ENCODE assay signal across 8 mouse cellular contexts in genomic region chr2:30600965-30601841, GRCm38 (mm10). TPM values are rescaled to one million over a fixed set of nuclear protein-coding genes. Genes with fewer than 3 reads are reported as not detected.
DNase-seq lines count a peak whose midpoint lies in the region; ATAC-seq and TF ChIP-seq lines count a peak whose summit lies in the region.

No protein-coding gene starts in this region.

- H3K4me2 ChIP-seq in hindbrain, embryonic 16.5 days (ENCODE audit: low read length) = peak overlapping the region; percentile 24; the same call in 1 of the 2 replicates
- H3K4me2 ChIP-seq in liver, embryonic 13.5 days = peak overlapping the region; percentile 40
- peak overlapping the region; percentile 22 for H3K4me2 ChIP-seq in neural tube, embryonic 15.5 days

- no peaks in the 10 kb centered on the region for H3K27me3 ChIP-seq in C2C12 (ENCODE audit: control insufficient read depth, insufficient read depth, insufficient read length)
- H3K27me3 ChIP-seq in hindbrain, embryonic 16.5 days (replicated peaks; ENCODE audit: control insufficient read depth, insufficient read depth, low read length) = no peaks in the 10 kb centered on the region
- H3K27me3 ChIP-seq in liver, embryonic 13.5 days = peaks cover 47% of the 10 kb centered on the region
- no peaks in the 10 kb centered on the region for H3K27me3 ChIP-seq in neural tube, embryonic 15.5 days (replicated peaks)

- H3K4me3 ChIP-seq in C2C12 (ENCODE audit: insufficient read depth, poor library complexity, severe bottlenecking) = no peak overlapping the region
- no peak overlapping the region for H3K4me3 ChIP-seq in hindbrain, embryonic 16.5 days (ENCODE audit: low read length)
- H3K4me3 ChIP-seq in liver, embryonic 13.5 days (replicated peaks) = no peak overlapping the region
- H3K4me3 ChIP-seq in neural tube, embryonic 15.5 days (replicated peaks) = no peak overlapping the region

- no peaks in the 10 kb centered on the region for H3K9me3 ChIP-seq in hindbrain, embryonic 16.5 days (ENCODE audit: control insufficient read depth, low read length)
- H3K9me3 ChIP-seq in liver, embryonic 13.5 days (replicated peaks) = no peaks in the 10 kb centered on the region
- H3K9me3 ChIP-seq in neural tube, embryonic 15.5 days (replicated peaks) = no peaks in the 10 kb centered on the region

- no peaks in the 10 kb centered on the region for H3K79me2 ChIP-seq in C2C12 (ENCODE audit: control insufficient read depth, insufficient read depth)

- WGBS in hindbrain, embryonic 16.5 days = 13% methylated on average over 18 of the region's 20 CpGs
- WGBS in liver, embryonic 13.5 days (ENCODE audit: insufficient replicate concordance) = 17% methylated on average over 20 of the region's 20 CpGs
- WGBS in neural tube, embryonic 15.5 days = 15% methylated on average over 19 of the region's 20 CpGs

- no peak for ATAC-seq in hindbrain, embryonic 16.5 days
- no peak for ATAC-seq in liver, embryonic 13.5 days (ENCODE audit: low read depth)
- ATAC-seq in neural tube, embryonic 15.5 days (ENCODE audit: low FRiP score) = no peak

- no peak for TF ChIP-seq CTCF in C2C12 (IDR thresholded peaks at IDR 0.05; ENCODE audit: control insufficient read depth, insufficient read depth, insufficient read length)

- H3K79me3 ChIP-seq in C2C12 (ENCODE audit: low read depth) = no peaks in the 10 kb centered on the region

- H3K4me1 ChIP-seq in hindbrain, embryonic 16.5 days (ENCODE audit: control insufficient read depth, insufficient read depth, low read depth, low read length) = peaks cover 24% of the 10 kb centered on the region
- H3K4me1 ChIP-seq in liver, embryonic 13.5 days (replicated peaks) = peaks cover 43% of the 10 kb centered on the region
- peaks cover 53% of the 10 kb centered on the region for H3K4me1 ChIP-seq in neural tube, embryonic 15.5 days

- H3ac ChIP-seq in C2C12 (ENCODE audit: control insufficient read depth, insufficient read length, low read depth) = peak overlapping the region; percentile 60

- peak overlapping the region; percentile 59 for H3K27ac ChIP-seq in hindbrain, embryonic 16.5 days (ENCODE audit: low read depth, low read length)
- H3K27ac ChIP-seq in liver, embryonic 13.5 days = peak overlapping the region; percentile 41; the same call in 1 of the 2 replicates
- H3K27ac ChIP-seq in neural tube, embryonic 15.5 days (replicated peaks) = peak overlapping the region; percentile 64

- intact Hi-C loops in gastrocnemius, postnatal 14 days (cut with DNase I; ENCODE audit: low total_unique reads) = loop anchor here (10.0 kb wide), 1 partner anchor 184 kb away; no protein-coding TSS in a partner anchor

- peak; percentile 54 to 72 for DNase-seq in adrenal gland, postnatal 36 days
- peak; percentile 86 for DNase-seq in gastrocnemius, postnatal 14 days
- DNase-seq in liver, embryonic 13.5 days = no peak
- DNase-seq in layer of hippocampus, postnatal 36 days = no peak
- no peak for DNase-seq in spleen, adult 18-20 months

- H3K9ac ChIP-seq in hindbrain, embryonic 16.5 days (ENCODE audit: low read depth, low read length) = peak overlapping the region; percentile 29; the same call in 1 of the 2 replicates
- H3K9ac ChIP-seq in liver, embryonic 13.5 days = no peak overlapping the region
- no peak overlapping the region; the same call in 1 of the 2 replicates for H3K9ac ChIP-seq in neural tube, embryonic 15.5 days (replicated peaks)

- H3K36me3 ChIP-seq in C2C12 (ENCODE audit: control insufficient read depth, insufficient read depth) = no peaks in the 10 kb centered on the region
- H3K36me3 ChIP-seq in hindbrain, embryonic 16.5 days (ENCODE audit: control insufficient read depth, insufficient read depth, low read length) = no peaks in the 10 kb centered on the region
- no peaks in the 10 kb centered on the region for H3K36me3 ChIP-seq in liver, embryonic 13.5 days
- H3K36me3 ChIP-seq in neural tube, embryonic 15.5 days = no peaks in the 10 kb centered on the region

TF ChIP-seq in C2C12, 6 proteins besides CTCF, POLR2A, EP300 and RAD21:
- peak; percentile 98 for TF ChIP-seq USF1 (IDR thresholded peaks at IDR 0.05; ENCODE audit: low read depth)
- no peak for TF ChIP-seq MYOD1 (IDR thresholded peaks at IDR 0.05; ENCODE audit: control insufficient read depth, insufficient read length, low read depth)
- TF ChIP-seq MYOG (IDR thresholded peaks at IDR 0.05; ENCODE audit: control insufficient read depth, extremely low read depth, insufficient read length) = no peak
- peak; percentile 14 for TF ChIP-seq MAX (IDR thresholded peaks at IDR 0.05)
- peak; percentile 89 for TF ChIP-seq CEBPB (IDR thresholded peaks at IDR 0.05; ENCODE audit: low read depth)
- TF ChIP-seq FOSL1 (IDR thresholded peaks at IDR 0.05; ENCODE audit: insufficient read depth, low read length, poor library complexity, severe bottlenecking) = peak; percentile 44

RNA-seq across cellular contexts. Expression of gene Cstad, which starts 6.4 kb away (rescaled TPM):
- polyA plus RNA-seq in C2C12 (2012; fragmentation: generic; extraction: Trizol) = 0.47 TPM
- total RNA-seq in adrenal gland, postnatal 36 days (2021) = 1 to 10 TPM in 1 of 2 experiments, under 1 TPM in 1; 0.40 to 2.1 TPM
- total RNA-seq in gastrocnemius, postnatal 14 days (2021) = 1 to 10 TPM; 5.0 to 5.9 TPM
- 0.19 and 0.99 TPM in 2 replicates for polyA plus RNA-seq in hindbrain, embryonic 16.5 days (2015; fragmentation: Nextera tagmentation; extraction: Ambion mirVana)
- polyA plus RNA-seq in liver, embryonic 13.5 days (2015; fragmentation: Nextera tagmentation; extraction: Ambion mirVana) = 0.13 and 0.14 TPM in 2 replicates
- polyA plus RNA-seq in neural tube, embryonic 15.5 days (2015; fragmentation: Nextera tagmentation; extraction: Ambion mirVana) = 0.31 and 0.83 TPM in 2 replicates
- total RNA-seq in layer of hippocampus, postnatal 36 days (2021) = 1 to 10 TPM; 3.5 to 4.0 TPM

Comparison
In these comparisons a context has a peak if more than half of its experiments do, and no peak if none do; other contexts are left out.
1. DNase-seq: peak in adrenal gland, postnatal 36 days (2 of 2) and gastrocnemius, postnatal 14 days (single experiment); none in liver, embryonic 13.5 days (single experiment), layer of hippocampus, postnatal 36 days (0 of 2) and spleen, adult 18-20 months (0 of 2).
2. Peak in every context shown above with its lines, with median percentiles within 50 percentile points of each other: H3K27ac ChIP-seq and H3K4me2 ChIP-seq.